Mouse (Mus musculus) kidney, postnatal 0 days (tissue): ENCODE measurements around the gene Dnal4. TPM values are rescaled to one million over a fixed set of nuclear protein-coding genes. Genes with fewer than 3 reads are reported as not detected.
"Not testable (repeated sequence)": the region's sequence is repeated elsewhere in the genome, so short reads cannot be mapped to it uniquely, and the experiment has no call there.

Experiments used
- ATAC-seq: fragments of 200-750 bp; cut with Nextera tagmentation; replicated peaks from 2 replicates; pipeline ENCODE4 v1.8.0; 2017; ENCODE audit warnings: low read depth, moderate number of reproducible peaks, moderate TSS enrichment, moderate library complexity; ENCODE audit not compliant: low FRiP score
- DNase-seq: peaks from one replicate; pipeline ENCODE4 v3.0.0-alpha.2; 2016; ENCODE audit warnings: low spot score
- H3K27ac ChIP-seq: fragments of 300-500 bp; sonication (generic); 2 replicates; pipeline ENCODE4 v1.5.1; 2014; ENCODE audit warnings: mild to moderate bottlenecking
- H3K27me3 ChIP-seq: fragments of 300-500 bp; sonication (generic); 2 replicates; pipeline ENCODE4 v1.6.1; 2014; ENCODE audit warnings: low read length, mixed read lengths; ENCODE audit not compliant: insufficient read depth
- H3K36me3 ChIP-seq: fragments of 300-500 bp; sonication (generic); 2 replicates; pipeline ENCODE4 v1.6.1; 2014; ENCODE audit warnings: low read length, mixed read lengths; ENCODE audit not compliant: insufficient read depth
- H3K4me1 ChIP-seq: fragments of 300-500 bp; sonication (generic); replicated peaks from 2 replicates; pipeline ENCODE4 v1.6.1; 2014; ENCODE audit warnings: antibody characterized with exemption, low read length, mixed read lengths; ENCODE audit not compliant: insufficient read depth
- H3K4me2 ChIP-seq: fragments of 300-500 bp; sonication (generic); 2 replicates; pipeline ENCODE4 v1.6.1; 2014; ENCODE audit warnings: mild to moderate bottlenecking, low read length, moderate library complexity, mixed read lengths
- H3K4me3 ChIP-seq: fragments of 300-500 bp; sonication (generic); replicated peaks from 2 replicates; pipeline ENCODE4 v1.5.1; 2014; ENCODE audit warnings: low read depth, low read length
- H3K9ac ChIP-seq: fragments of 300-500 bp; sonication (generic); 2 replicates; pipeline ENCODE4 v1.6.1; 2014; ENCODE audit warnings: low read depth, low read length
- H3K9me3 ChIP-seq: fragments of 300-500 bp; sonication (generic); replicated peaks from 2 replicates; pipeline ENCODE4 v1.6.1; 2016; ENCODE audit warnings: low read length, inconsistent platforms, mixed read lengths
- CTCF ChIP-seq: IDR thresholded peaks from 2 replicates; pipeline ENCODE4 v1.5.1; 2016; ENCODE audit warnings: antibody characterized with exemption, low read depth, mild to moderate bottlenecking, moderate library complexity
- WGBS: fragments of 180-500 bp; shearing (Covaris S2); extraction: QIAGEN DNeasy Blood & Tissue Kit; methylation state at CpG from one replicate; pipeline ENCODE4 v1.1.7; 2014; 5-methylcytosine and 5-hydroxymethylcytosine counted together
- polyA plus RNA-seq: library from polyadenylated mRNA; unstranded; fragments of >200 nt; fragmentation: Nextera tagmentation; extraction: Ambion mirVana; gene quantifications from 2 replicates; pipeline ENCODE4 v1.2.1, GENCODE M21; 2015

Gene Dnal4
- polyA plus RNA-seq, 1 experiment from 2014 or later: 59.3 TPM

DNA sequence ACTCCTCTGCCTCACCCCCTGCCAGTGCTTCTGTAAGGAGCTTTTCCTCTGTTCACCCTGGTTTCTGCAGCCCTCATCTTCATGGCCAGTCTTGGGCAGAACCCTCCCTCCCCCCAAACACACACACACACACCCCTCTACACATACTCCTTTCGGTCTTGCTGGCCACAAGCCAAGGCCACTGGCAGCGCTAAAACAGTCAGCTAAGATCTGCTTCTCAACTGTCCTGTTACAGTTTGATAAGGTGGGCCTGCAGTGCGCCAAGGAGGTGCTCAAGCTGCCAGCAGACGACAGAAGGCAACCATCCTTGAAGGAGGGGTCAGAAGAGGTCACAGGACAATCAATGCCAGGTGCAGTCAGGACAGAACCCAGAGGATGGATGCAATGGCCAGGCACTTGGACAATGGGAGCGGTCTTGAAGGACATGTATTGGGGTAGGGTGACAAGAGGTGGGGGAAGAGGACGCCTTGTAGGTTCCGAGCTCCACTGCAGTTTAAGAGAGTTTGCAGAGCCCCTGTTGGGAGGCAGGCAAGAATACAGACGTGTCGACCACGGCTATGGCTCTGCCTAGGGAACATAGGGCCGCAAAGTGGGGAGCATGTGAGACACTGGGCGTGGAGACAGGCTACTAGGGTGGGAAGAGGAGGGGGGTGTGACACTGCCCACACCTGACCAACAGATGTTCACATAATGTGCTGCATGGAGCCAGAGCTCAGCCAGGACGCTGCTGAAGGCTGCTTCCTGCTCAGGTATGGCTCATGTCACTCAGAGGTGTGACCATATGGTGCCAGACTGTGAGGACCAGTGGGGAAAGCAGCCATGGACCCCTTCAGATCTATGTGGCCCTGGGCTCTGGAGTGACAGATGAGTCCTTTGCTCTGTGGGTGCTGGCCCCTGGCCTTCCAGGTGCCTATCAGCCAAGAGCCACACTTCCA lies 44.9 kb upstream of the Dnal4 start:
- H3K9ac ChIP-seq: no peak overlapping the region
- no peaks in the 10 kb centered on the region for H3K9me3 ChIP-seq
- H3K36me3 ChIP-seq: peaks cover 21% of the 10 kb centered on the region
- no peak overlapping the region for H3K4me2 ChIP-seq
- no peak for DNase-seq
- WGBS: 45% methylated on average over 13 of the region's 13 CpGs
- no peak overlapping the region for H3K27ac ChIP-seq
- ATAC-seq: no peak; the same call in 1 of the 2 replicates
- no peaks in the 10 kb centered on the region for H3K4me1 ChIP-seq
- no peaks in the 10 kb centered on the region for H3K27me3 ChIP-seq
- H3K4me3 ChIP-seq: no peak overlapping the region
- TF ChIP-seq CTCF: no peak

- Histone ChIP-seq H3K9ac (no peak overlapping the region), H3K9me3 (no peaks in the 10 kb centered on the region), H3K4me1 (no peaks in the 10 kb centered on the region), H3K4me3 (no peak overlapping the region), H3K27me3 (no peaks in the 10 kb centered on the region), H3K4me2 (no peak overlapping the region), H3K27ac (no peak overlapping the region), H3K36me3 (peaks cover 8% of the 10 kb centered on the region)
- 91% methylated on average over 4 of the region's 4 CpGs for whole genome bisulfite sequencing
- no peak for DNase-seq
- no peak for ATAC-seq
- TF ChIP-seq CTCF: peak; percentile 44
Observed at GRCm38 (mm10) chr15:79818325-79818724, 40.7 kb upstream of the Dnal4 start.

- H3K4me3 ChIP-seq: no peak overlapping the region
- no peaks in the 10 kb centered on the region for H3K9me3 ChIP-seq
- H3K9ac ChIP-seq: no peak overlapping the region
- H3K4me2 ChIP-seq: no peak overlapping the region
- no peak overlapping the region for H3K27ac ChIP-seq
- DNase-seq (no peak), ATAC-seq (no peak)
- no peaks in the 10 kb centered on the region for H3K36me3 ChIP-seq
- no peaks in the 10 kb centered on the region for H3K27me3 ChIP-seq
- no peaks in the 10 kb centered on the region for H3K4me1 ChIP-seq
- WGBS: 34% methylated on average over 8 of the region's 8 CpGs
- TF ChIP-seq CTCF: no peak
Observed at GRCm38 (mm10) chr15:79813666-79814258, 36.1 kb upstream of the Dnal4 start.

DNA sequence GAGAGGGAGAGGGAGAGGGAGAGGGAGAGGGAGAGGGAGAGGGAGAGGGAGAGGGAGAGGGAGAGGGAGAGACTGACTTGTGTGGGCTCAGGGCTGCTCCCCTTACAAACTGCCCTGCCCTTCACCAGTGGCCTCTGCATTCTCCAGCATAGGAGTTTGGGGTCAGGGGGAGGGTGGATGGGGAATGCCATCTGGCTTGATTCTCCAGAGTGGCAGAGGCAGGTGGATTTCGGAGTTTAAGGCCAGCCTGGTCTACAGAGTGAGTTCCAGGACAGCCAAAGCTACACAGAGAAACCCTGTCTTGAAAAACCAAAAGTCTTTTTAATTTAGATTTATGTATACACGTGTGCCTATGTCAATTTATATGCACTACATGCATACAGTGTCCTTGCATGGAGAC lies 35.2 kb upstream of the Dnal4 start:
- not testable (repeated sequence) for H3K9me3 ChIP-seq, DNase-seq, H3K36me3 ChIP-seq, H3K4me3 ChIP-seq, H3K27ac ChIP-seq, H3K27me3 ChIP-seq, H3K4me1 ChIP-seq, ATAC-seq, H3K9ac ChIP-seq, H3K4me2 ChIP-seq
- WGBS: 69% methylated on average over 2 of the region's 2 CpGs

DNA sequence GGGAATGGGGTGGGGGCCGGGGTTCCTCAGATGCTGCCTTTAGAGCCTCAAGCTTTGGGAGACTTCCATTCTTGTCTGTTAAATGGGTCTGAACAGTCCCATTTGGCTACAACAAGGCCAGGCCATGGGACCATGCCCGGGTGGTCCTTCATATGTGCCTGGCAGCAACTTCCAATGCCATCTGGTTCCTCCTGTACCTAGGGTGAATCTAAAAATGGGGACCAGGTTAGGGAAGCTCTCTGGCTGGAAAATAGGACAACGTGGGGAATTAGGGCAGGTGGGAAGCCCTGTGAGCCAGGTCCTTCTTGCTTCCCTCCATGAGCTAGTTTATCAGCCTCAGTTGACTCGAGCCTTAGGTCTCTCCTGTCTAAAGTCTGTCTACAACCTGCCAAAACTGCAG lies 33.3 kb upstream of the Dnal4 start:
- WGBS: 63% methylated on average over 4 of the region's 4 CpGs
- no peak for DNase-seq

GRCm38 (mm10) chr15:79810061-79810460 lies 32.4 kb upstream of the Dnal4 start:
- Histone ChIP-seq H3K4me2 (no peak overlapping the region), H3K27ac (no peak overlapping the region), H3K9ac (no peak overlapping the region), H3K4me1 (no peaks in the 10 kb centered on the region), H3K9me3 (no peaks in the 10 kb centered on the region), H3K36me3 (no peaks in the 10 kb centered on the region), H3K4me3 (no peak overlapping the region), H3K27me3 (peaks cover 8% of the 10 kb centered on the region; the same call in 1 of the 2 replicates)
- TF ChIP-seq CTCF: no peak
- WGBS: 68% methylated on average over 3 of the region's 3 CpGs
- DNase-seq (no peak), ATAC-seq (no peak)

More for the DNA sequence above, 33.3 kb upstream of the Dnal4 start:
- no peak for TF ChIP-seq CTCF
- no peak for ATAC-seq
- Histone ChIP-seq H3K4me3 (no peak overlapping the region), H3K36me3 (no peaks in the 10 kb centered on the region), H3K9me3 (no peaks in the 10 kb centered on the region), H3K27ac (no peak overlapping the region), H3K4me1 (no peaks in the 10 kb centered on the region), H3K27me3 (no peaks in the 10 kb centered on the region), H3K9ac (no peak overlapping the region), H3K4me2 (no peak overlapping the region)
